Mouse (Mus musculus) embryonic facial prominence, embryonic 12.5 days (tissue): ENCODE data around the gene Cfap61. TPM values are rescaled to one million over a fixed set of nuclear protein-coding genes. Genes with fewer than 3 reads are reported as not detected.

Experiments
- ATAC-seq: fragments of 200-750 bp; cut with Nextera tagmentation; 2 replicates; pipeline ENCODE4 v1.8.0; 2017; ENCODE audit not compliant: insufficient number of reproducible peaks, insufficient read depth, low FRiP score, low TSS enrichment
- H3K27ac ChIP-seq: fragments of 300-500 bp; sonication (generic); 2 replicates; pipeline ENCODE4 v1.5.1; 2016; ENCODE audit warnings: mild to moderate bottlenecking
- H3K27me3 ChIP-seq: fragments of 300-500 bp; sonication (generic); 2 replicates; pipeline ENCODE4 v1.6.1; 2016; ENCODE audit warnings: mild to moderate bottlenecking, moderate library complexity
- H3K36me3 ChIP-seq: fragments of 300-500 bp; sonication (generic); 2 replicates; pipeline ENCODE4 v1.6.1; 2016; ENCODE audit warnings: mild to moderate bottlenecking
- H3K4me1 ChIP-seq: fragments of 300-500 bp; sonication (generic); 2 replicates; pipeline ENCODE4 v1.6.1; 2016
- H3K4me2 ChIP-seq: fragments of 300-500 bp; sonication (generic); replicated peaks from 2 replicates; pipeline ENCODE4 v1.6.1; 2016; ENCODE audit warnings: mild to moderate bottlenecking, moderate library complexity
- H3K4me3 ChIP-seq: fragments of 300-500 bp; sonication (generic); 2 replicates; pipeline ENCODE4 v1.5.1; 2016; ENCODE audit warnings: mild to moderate bottlenecking
- H3K9ac ChIP-seq: fragments of 300-500 bp; sonication (generic); 2 replicates; pipeline ENCODE4 v1.6.1; 2016; ENCODE audit warnings: mild to moderate bottlenecking, moderate library complexity
- H3K9me3 ChIP-seq: fragments of 300-500 bp; sonication (generic); 2 replicates; pipeline ENCODE4 v1.6.1; 2016; ENCODE audit warnings: mild to moderate bottlenecking, moderate library complexity
- WGBS: fragments of 180-500 bp; shearing (Covaris S2); methylation state at CpG from one replicate; pipeline ENCODE4 v1.1.7; 2016; 5-methylcytosine and 5-hydroxymethylcytosine counted together
- polyA plus RNA-seq: library from polyadenylated mRNA; unstranded; fragments of >200 nt; fragmentation: Nextera tagmentation; extraction: Ambion mirVana; gene quantifications from 2 replicates; pipeline ENCODE4 v1.2.1, GENCODE M21; 2016

Cfap61 gene
- polyA plus RNA-seq, 1 experiment from 2014 or later = 0.69 TPM

DNA sequence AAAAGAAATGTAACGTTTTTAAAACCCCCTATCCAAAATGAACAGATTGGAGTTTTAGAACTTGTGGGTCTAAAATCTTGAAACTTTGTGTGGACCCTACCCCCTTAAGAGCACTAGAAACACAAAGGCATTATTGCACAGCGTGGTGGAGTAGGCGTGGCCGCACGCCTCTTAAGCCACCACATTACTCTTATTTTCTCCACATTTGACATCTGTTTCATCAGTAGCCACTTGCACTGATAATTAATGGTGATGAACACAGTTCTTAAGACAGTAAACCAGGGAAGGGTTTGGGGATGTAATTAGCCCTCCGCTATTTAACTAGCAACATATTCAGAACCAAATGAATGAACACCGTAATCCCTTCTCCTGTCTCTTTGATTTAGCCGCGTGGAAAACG is 21.3 kb downstream of the Cfap61 start:
- WGBS = 70% methylated on average over 10 of the region's 10 CpGs
- no peak for ATAC-seq

DNA sequence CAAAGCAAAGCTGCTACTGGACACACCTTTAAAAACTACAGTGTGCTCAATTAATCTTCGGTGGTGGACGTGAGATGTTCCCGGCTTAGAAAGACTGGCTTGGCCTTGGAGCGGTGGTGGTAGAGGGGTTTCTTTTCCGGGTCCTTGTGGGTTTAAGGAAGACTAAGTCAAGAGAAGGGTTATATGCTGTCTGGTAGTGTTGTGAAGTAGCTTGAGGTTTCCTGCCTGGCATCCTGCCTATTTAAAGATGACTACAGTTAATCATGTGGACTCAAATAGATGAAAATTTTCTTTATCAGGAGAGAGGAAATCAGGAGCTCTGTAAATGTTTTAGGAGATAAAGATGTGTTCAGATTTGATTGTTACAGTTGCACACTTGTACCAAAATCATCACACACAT is 21.7 kb downstream of the Cfap61 start:
- Histone ChIP-seq H3K27ac (no peak overlapping the region), H3K27me3 (0 out of 2 replicates have a peak, but pooled peaks cover 3% of the 10 kb centered on the region), H3K9me3 (no peaks in the 10 kb centered on the region), H3K36me3 (no peaks in the 10 kb centered on the region), H3K9ac (no peak overlapping the region), H3K4me1 (no peaks in the 10 kb centered on the region), H3K4me3 (no peak overlapping the region), H3K4me2 (no peak overlapping the region)
- no peak for ATAC-seq
- 77% methylated on average over 5 of the region's 5 CpGs for WGBS

More for the DNA sequence above, 21.3 kb downstream of the Cfap61 start:
- Histone ChIP-seq H3K4me3 (no peak overlapping the region), H3K27ac (no peak overlapping the region), H3K36me3 (no peaks in the 10 kb centered on the region), H3K27me3 (0 out of 2 replicates have a peak, but pooled peaks cover 3% of the 10 kb centered on the region), H3K9ac (no peak overlapping the region), H3K9me3 (no peaks in the 10 kb centered on the region), H3K4me2 (no peak overlapping the region), H3K4me1 (no peaks in the 10 kb centered on the region)

DNA sequence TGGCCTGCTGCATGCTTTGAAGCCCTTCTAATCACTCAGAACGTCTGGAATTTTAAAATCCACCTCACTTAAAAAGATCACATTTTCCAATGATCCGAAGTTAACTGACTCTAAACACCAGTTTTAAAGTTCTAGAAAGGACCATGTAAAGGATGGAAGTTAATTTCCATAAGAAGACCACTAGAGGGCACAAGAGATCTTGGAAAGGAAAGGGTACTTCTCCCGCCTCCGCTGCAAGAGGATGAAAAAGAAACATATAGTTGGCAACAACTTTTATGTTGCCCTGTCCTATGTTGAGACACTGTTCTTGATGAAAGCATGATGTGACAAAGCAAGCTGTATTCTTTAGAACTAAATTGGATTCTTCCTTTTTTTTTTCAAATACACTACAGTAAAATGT is 22.9 kb downstream of the Cfap61 start:
- Histone ChIP-seq H3K9me3 (no peaks in the 10 kb centered on the region), H3K27me3 (0 out of 2 replicates have a peak, but pooled peaks cover 3% of the 10 kb centered on the region), H3K4me3 (no peak overlapping the region), H3K4me2 (no peak overlapping the region), H3K9ac (no peak overlapping the region), H3K27ac (no peak overlapping the region), H3K4me1 (no peaks in the 10 kb centered on the region), H3K36me3 (no peaks in the 10 kb centered on the region)
- WGBS = 12% methylated on average over 4 of the region's 4 CpGs
- no peak for ATAC-seq

DNA sequence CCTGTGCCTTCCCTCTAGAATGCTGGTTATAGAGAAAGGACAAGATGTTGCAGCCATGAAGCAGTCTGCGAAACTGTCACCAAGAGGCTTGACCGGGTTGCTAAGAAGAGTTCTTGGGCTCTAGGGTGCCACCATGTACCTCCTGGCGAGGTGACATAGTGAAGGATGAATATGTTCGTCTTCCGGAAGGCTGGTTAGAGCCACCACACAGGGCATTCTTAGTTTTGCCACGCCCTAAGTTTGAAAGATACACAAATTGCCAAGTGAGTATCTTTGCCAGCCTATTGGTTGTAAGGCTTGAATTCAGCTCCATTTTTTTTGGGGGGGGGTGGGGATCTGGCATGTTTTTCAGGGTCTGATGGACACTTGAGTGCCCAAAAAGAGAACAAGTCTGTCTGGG is 23.5 kb downstream of the Cfap61 start:
- Histone ChIP-seq H3K4me2 (no peak overlapping the region), H3K27me3 (0 out of 2 replicates have a peak, but pooled peaks cover 3% of the 10 kb centered on the region), H3K36me3 (no peaks in the 10 kb centered on the region), H3K9ac (no peak overlapping the region), H3K27ac (no peak overlapping the region), H3K4me1 (no peaks in the 10 kb centered on the region), H3K9me3 (no peaks in the 10 kb centered on the region), H3K4me3 (no peak overlapping the region)
- no peak for ATAC-seq
- WGBS = 85% methylated on average over 6 of the region's 6 CpGs

DNA sequence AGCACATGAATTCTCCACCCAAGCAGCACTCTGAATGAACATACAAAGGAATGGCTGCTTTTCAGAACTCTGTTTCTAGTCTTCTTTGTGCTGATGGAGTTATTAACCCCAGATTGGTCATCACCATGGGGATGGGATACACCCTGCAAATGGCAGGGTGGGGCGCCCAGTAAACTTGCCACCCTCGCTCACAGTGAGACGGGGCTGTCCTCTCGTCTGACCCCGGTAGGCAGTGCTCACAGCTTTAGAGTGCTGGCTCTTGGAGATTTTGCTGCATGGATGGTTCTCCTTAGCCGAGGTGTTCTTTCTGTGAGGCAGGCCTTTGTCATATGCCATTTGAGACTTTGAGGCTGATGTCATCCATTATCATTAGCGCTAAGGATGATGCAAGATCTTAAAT is 24.0 kb downstream of the Cfap61 start:
- H3K4me1 ChIP-seq = no peaks in the 10 kb centered on the region
- no peaks in the 10 kb centered on the region for H3K9me3 ChIP-seq
- H3K4me2 ChIP-seq = no peak overlapping the region
- no peak overlapping the region for H3K4me3 ChIP-seq
- H3K27me3 ChIP-seq = 0 out of 2 replicates have a peak, but pooled peaks cover 3% of the 10 kb centered on the region
- H3K9ac ChIP-seq = no peak overlapping the region
- H3K36me3 ChIP-seq = no peaks in the 10 kb centered on the region
- 80% methylated on average over 7 of the region's 7 CpGs for WGBS
- ATAC-seq = no peak
- no peak overlapping the region for H3K27ac ChIP-seq

DNA sequence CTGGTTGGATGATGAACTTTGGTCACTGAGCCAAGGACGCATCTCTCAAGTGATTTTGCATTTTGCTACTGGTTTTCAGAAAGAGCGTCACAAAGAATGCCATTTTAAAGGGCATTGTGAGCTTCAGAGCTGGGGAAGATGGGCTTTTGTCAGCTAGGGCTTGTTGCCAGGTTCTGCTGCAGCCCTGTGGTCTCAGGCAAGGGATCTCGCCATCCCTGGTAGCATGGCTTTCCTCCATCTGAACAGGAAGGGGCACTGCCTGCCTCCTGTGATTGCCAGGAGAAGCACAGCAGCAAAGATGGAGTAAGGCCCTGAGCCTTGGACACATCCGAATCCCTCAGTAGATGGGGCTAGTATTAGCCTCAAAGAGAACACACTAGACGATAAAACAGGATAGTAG is 27.3 kb downstream of the Cfap61 start:
- H3K4me2 ChIP-seq = no peak overlapping the region
- no peaks in the 10 kb centered on the region for H3K4me1 ChIP-seq
- H3K9ac ChIP-seq = no peak overlapping the region
- ATAC-seq = no peak
- H3K9me3 ChIP-seq = no peaks in the 10 kb centered on the region
- no peaks in the 10 kb centered on the region for H3K36me3 ChIP-seq
- 0 out of 2 replicates have a peak, but pooled peaks cover 3% of the 10 kb centered on the region for H3K27me3 ChIP-seq
- WGBS = 83% methylated on average over 5 of the region's 5 CpGs
- no peak overlapping the region for H3K4me3 ChIP-seq
- H3K27ac ChIP-seq = no peak overlapping the region

DNA sequence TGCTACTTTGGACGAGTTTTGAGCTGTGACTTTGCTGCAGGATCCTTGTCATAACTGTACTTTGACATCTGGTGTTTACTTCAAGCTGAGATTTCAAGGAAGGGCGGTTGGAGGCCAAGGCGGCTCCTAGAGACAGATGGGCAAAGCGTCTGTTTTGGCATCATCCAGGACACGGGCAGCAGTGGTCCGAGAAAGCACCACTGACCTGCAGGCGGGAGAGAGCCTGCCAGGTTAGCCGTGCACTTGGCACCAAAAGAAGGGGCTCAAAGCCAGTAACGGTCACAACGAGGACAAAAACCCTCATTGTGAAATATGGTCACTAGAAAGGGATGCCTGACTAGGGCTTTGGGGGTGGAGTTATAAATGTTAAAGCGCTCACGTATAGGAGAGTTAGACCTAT is 36.2 kb downstream of the Cfap61 start:
- Histone ChIP-seq H3K36me3 (no peaks in the 10 kb centered on the region), H3K4me2 (no peak overlapping the region), H3K4me3 (no peak overlapping the region), H3K27me3 (no peaks in the 10 kb centered on the region), H3K4me1 (no peaks in the 10 kb centered on the region), H3K9ac (no peak overlapping the region), H3K27ac (no peak overlapping the region), H3K9me3 (no peaks in the 10 kb centered on the region)
- ATAC-seq = no peak
- WGBS = 85% methylated on average over 12 of the region's 12 CpGs

DNA sequence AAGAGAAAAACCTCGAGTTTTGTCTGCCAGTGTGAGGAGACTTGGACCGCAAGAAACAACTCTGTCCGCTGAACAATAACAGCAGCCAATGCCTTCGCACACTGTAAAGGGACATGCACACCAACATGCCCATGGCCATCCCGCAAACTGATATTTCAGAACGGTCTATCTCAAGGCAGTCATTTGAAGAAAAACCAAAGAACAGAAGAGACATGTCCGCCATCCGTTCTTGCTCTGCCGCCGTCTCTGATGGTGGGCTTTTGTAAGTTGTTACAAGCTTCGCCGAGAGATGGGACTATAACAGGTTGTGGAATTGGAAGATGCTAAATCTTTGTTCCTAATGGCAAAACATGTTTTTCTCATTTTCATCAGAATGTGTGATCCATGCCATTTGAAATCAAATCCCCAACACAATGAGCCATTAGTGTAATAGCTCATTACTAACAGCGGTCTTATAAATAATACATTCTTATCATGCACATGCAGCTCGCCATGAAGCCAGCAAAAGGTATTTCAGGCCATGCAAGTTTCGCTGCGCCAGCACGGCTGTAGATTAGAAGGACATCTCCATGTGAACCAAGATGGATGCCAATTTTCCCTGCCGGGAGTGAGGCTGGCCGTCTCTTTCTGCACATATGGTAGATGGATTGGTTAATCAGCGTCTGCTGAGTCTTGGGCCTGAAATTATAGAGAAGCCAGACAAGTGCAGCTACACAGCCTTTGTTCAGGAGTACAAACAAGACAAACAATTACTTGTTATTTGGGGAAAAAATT is 36.8 kb downstream of the Cfap61 start:
- 88% methylated on average over 20 of the region's 20 CpGs for WGBS
- ATAC-seq = no peak
- H3K9ac ChIP-seq = no peak overlapping the region
- H3K4me1 ChIP-seq = no peaks in the 10 kb centered on the region
- no peak overlapping the region for H3K4me3 ChIP-seq
- H3K9me3 ChIP-seq = no peaks in the 10 kb centered on the region
- no peak overlapping the region for H3K4me2 ChIP-seq
- no peak overlapping the region for H3K27ac ChIP-seq
- no peaks in the 10 kb centered on the region for H3K27me3 ChIP-seq
- no peaks in the 10 kb centered on the region for H3K36me3 ChIP-seq

DNA sequence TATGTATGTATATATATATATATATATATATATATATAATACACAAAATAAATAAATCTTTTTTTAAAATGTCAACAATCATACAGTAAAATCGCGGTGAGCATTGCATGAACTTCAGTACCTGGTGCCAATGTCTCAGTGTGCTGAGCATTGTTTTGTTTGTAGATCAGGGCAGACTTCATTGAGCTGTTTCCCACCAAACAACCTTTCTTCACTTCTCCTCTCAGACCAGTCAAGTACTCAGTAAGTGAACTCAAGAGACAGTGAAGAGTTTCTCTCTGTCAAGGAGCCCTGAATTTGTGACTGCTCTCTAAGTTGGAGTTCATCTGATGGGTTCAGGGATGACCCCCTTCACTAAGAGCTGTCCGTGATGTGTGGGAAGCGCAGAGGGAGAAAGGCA is 38.0 kb downstream of the Cfap61 start:
- WGBS = 87% methylated on average over 4 of the region's 4 CpGs
- H3K9me3 ChIP-seq = no peaks in the 10 kb centered on the region
- no peak overlapping the region for H3K27ac ChIP-seq
- no peaks in the 10 kb centered on the region for H3K4me1 ChIP-seq
- H3K4me3 ChIP-seq = no peak overlapping the region
- no peak for ATAC-seq
- no peak overlapping the region for H3K4me2 ChIP-seq
- no peak overlapping the region for H3K9ac ChIP-seq
- H3K27me3 ChIP-seq = no peaks in the 10 kb centered on the region
- no peaks in the 10 kb centered on the region for H3K36me3 ChIP-seq

DNA sequence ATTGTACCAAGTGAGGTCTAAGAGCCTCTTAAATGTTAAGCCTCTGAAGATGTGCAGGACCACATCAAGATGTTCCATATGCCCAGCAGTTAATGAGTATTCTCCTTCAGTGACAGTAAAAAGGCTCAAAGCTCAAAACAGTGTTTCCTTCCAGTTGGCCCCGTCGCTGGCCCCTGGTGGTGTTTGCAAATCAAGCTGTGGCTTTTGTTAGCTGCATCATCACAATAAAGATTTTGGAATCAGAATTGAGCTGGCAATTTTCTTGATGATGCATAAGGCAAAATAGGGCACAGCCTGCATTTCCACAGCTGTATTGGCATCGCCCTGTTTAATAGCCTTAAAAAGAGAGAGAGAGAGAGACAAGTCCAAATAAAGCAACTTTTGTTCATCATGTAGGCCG is 45.0 kb downstream of the Cfap61 start:
- Histone ChIP-seq H3K9me3 (no peaks in the 10 kb centered on the region), H3K36me3 (no peaks in the 10 kb centered on the region), H3K4me2 (no peak overlapping the region), H3K27me3 (no peaks in the 10 kb centered on the region), H3K27ac (no peak overlapping the region), H3K4me1 (peaks cover 20% of the 10 kb centered on the region; the same call in 1 of the 2 replicates), H3K9ac (no peak overlapping the region), H3K4me3 (no peak overlapping the region)
- no peak for ATAC-seq
- WGBS = 64% methylated on average over 4 of the region's 4 CpGs

DNA sequence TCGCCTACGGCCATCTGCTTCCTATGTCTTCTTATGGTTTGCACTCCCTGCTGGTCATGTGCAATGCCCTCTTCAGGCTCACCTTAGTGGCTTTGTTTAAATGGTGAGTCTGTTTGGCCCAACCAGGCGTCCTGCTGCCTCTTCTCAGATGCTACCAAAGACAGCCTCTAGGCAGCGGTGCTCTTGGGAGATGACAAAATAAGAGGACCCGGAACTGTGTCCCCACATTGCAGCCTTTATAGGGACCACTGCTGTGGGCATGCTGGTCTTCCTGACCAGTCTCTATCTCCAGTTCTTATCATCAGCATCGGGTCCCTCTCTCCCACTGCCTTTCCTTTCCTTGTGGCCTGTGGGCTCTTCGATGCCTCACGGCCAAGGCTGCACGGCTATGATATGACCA is 46.3 kb downstream of the Cfap61 start:
- Histone ChIP-seq H3K4me3 (no peak overlapping the region), H3K36me3 (no peaks in the 10 kb centered on the region), H3K27ac (no peak overlapping the region), H3K9ac (no peak overlapping the region), H3K27me3 (no peaks in the 10 kb centered on the region), H3K4me1 (peaks cover 20% of the 10 kb centered on the region; the same call in 1 of the 2 replicates), H3K4me2 (no peak overlapping the region), H3K9me3 (no peaks in the 10 kb centered on the region)
- ATAC-seq = no peak
- WGBS = 76% methylated on average over 9 of the region's 9 CpGs

DNA sequence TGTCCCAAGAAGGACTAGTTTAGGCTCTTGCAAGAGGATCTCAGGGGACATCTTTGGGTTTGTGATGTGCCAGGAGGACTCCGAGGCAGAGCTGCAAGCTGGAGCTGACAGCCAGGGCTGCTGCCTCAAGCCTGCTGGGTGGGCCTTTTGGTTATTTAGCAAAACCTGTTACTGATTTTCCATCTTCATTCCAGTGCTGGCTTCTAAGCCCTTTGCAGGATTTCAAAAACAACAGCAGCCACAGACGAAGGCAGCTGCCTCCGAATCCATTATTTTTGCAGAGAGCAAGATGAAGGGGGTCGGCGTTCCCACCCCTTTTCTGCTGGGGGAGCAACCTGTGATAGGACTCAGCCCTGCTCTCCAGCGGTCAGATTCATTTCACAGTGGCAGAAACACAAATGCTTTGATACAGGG is 47.1 kb downstream of the Cfap61 start:
- 0 out of 2 replicates have a peak, but pooled peaks have one; percentile 35 for ATAC-seq
- 14% methylated on average over 6 of the region's 6 CpGs for WGBS
- no peak overlapping the region for H3K9ac ChIP-seq
- H3K27ac ChIP-seq = 0 out of 2 replicates have a peak overlapping the region, but pooled peaks have one; percentile 9
- H3K27me3 ChIP-seq = no peaks in the 10 kb centered on the region
- H3K36me3 ChIP-seq = no peaks in the 10 kb centered on the region
- peaks cover 20% of the 10 kb centered on the region; the same call in 1 of the 2 replicates for H3K4me1 ChIP-seq
- H3K4me3 ChIP-seq = no peak overlapping the region
- H3K4me2 ChIP-seq = no peak overlapping the region
- no peaks in the 10 kb centered on the region for H3K9me3 ChIP-seq
